10 mouse cellular contexts compared by ENCODE assay signal in the genomic region with DNA sequence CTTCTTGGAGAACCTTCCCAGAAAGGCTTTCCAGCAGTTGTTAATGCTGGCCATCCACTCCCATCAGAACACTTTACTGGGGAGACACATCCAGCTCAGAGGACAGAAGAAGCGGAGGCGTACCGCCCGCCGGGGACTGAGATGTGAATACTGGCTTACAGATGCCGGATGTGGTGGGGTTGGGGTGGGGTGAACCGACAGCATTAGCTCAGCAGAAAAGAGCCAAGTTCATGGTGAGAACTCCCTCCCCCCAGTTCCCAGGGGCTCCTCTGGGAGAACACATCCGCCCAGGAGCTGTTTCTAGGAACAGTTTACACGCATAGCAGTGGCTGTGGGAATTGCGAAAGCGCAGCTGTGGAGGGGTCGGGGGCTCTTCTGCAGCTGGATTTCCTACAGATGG. TPM values are rescaled to one million over a fixed set of nuclear protein-coding genes. Genes with fewer than 3 reads are reported as not detected.
DNase-seq lines count a peak whose midpoint lies in the region; ATAC-seq and TF ChIP-seq lines count a peak whose summit lies in the region.
"Had no signal": no experiment of that assay in that cellular context is flagged by ENCODE, and none has a peak within 500 bp of the region (broad histone marks: within the 10 kb centered on the region; RNA-seq: fewer than 3 reads in every experiment).

No protein-coding gene starts in this region.

- H3K27ac ChIP-seq in heart, embryonic 16.5 days (ENCODE audit: low read length), result peak overlapping the region; percentile 26
- no peak overlapping the region for H3K27ac ChIP-seq in lung, embryonic 14.5 days (ENCODE audit: low read depth)
- H3K27ac ChIP-seq: hindbrain, embryonic 15.5 days had no signal

- no peak overlapping the region for H3K4me2 ChIP-seq in heart, embryonic 16.5 days (ENCODE audit: low read depth, low read length)
- H3K4me2 ChIP-seq in lung, embryonic 14.5 days, result no peak overlapping the region
- H3K4me2 ChIP-seq: hindbrain, embryonic 15.5 days had no signal

- H3K27me3 ChIP-seq in heart, embryonic 16.5 days (ENCODE audit: control insufficient read depth, insufficient read depth, low read length), result no peaks in the 10 kb centered on the region
- no peaks in the 10 kb centered on the region for H3K27me3 ChIP-seq in lung, embryonic 14.5 days (ENCODE audit: insufficient read depth, low read length)
- H3K27me3 ChIP-seq: hindbrain, embryonic 15.5 days had no signal

- ATAC-seq in heart, embryonic 16.5 days (replicated peaks; ENCODE audit: extremely low read depth, insufficient read depth, low FRiP score), result peak; percentile 38; the same call in 1 of the 2 replicates
- peak; percentile 56; the same call in 1 of the 2 replicates for ATAC-seq in lung, embryonic 14.5 days (ENCODE audit: insufficient read depth)
- ATAC-seq in megakaryocyte, adult 5-6 weeks (ENCODE audit: poor library complexity, severe bottlenecking), result no peak

- no peaks in the 10 kb centered on the region for H3K36me3 ChIP-seq in heart, embryonic 16.5 days (ENCODE audit: control insufficient read depth, insufficient read depth)
- no peaks in the 10 kb centered on the region for H3K36me3 ChIP-seq in lung, embryonic 14.5 days (ENCODE audit: insufficient read depth)
- H3K36me3 ChIP-seq: hindbrain, embryonic 15.5 days had no signal

- H3K9ac ChIP-seq in heart, embryonic 16.5 days (ENCODE audit: low read length), result no peak overlapping the region
- H3K9ac ChIP-seq in lung, embryonic 14.5 days, result no peak overlapping the region
- H3K9ac ChIP-seq: hindbrain, embryonic 15.5 days had no signal

- no peak for TF ChIP-seq CTCF in lung, embryonic 14.5 days (IDR thresholded peaks at IDR 0.05; ENCODE audit: low read depth)

- 64% methylated on average over 12 of the region's 12 CpGs for WGBS in heart, embryonic 16.5 days
- 58% methylated on average over 12 of the region's 12 CpGs for WGBS in lung, embryonic 14.5 days

- H3K4me1 ChIP-seq in heart, embryonic 16.5 days (ENCODE audit: control insufficient read depth, insufficient read depth, low read length), result peaks cover 6% of the 10 kb centered on the region; the same call in 1 of the 2 replicates
- H3K4me1 ChIP-seq in lung, embryonic 14.5 days (ENCODE audit: insufficient read depth), result no peaks in the 10 kb centered on the region

- no peak overlapping the region for H3K4me3 ChIP-seq in heart, embryonic 16.5 days (ENCODE audit: low read length)
- no peak overlapping the region for H3K4me3 ChIP-seq in lung, embryonic 14.5 days (ENCODE audit: low read depth, low read length)
- H3K4me3 ChIP-seq: hindbrain, embryonic 15.5 days had no signal

- no peaks in the 10 kb centered on the region for H3K9me3 ChIP-seq in heart, embryonic 16.5 days (replicated peaks; ENCODE audit: control insufficient read depth, low read length)
- no peaks in the 10 kb centered on the region for H3K9me3 ChIP-seq in lung, embryonic 14.5 days (ENCODE audit: low read depth, low read length)
- H3K9me3 ChIP-seq: hindbrain, embryonic 15.5 days had no signal

- DNase-seq in right cerebral cortex, adult 18-20 months, result peak; percentile 63
- no peak for DNase-seq in right cerebral cortex, postnatal 14 days
- DNase-seq in lung, embryonic 14.5 days, result peak; percentile 64
- peak; percentile 63 to 70 for DNase-seq in thymus, postnatal 36 days
- DNase-seq in layer of hippocampus, adult 11-12 months (ENCODE audit: low spot score), result no peak
- no peak for DNase-seq in urinary bladder, postnatal 10 days (ENCODE audit: low spot score)

RNA-seq across cellular contexts. Expression of a gene that starts 24.3 kb away (rescaled TPM):
- polyA plus RNA-seq in heart, embryonic 16.5 days (2015; fragmentation: Nextera tagmentation; extraction: Ambion mirVana), result 11.4 and 11.9 TPM in 2 replicates
- polyA plus RNA-seq in lung, embryonic 14.5 days (2014; fragmentation: Nextera tagmentation; extraction: Ambion mirVana), result 12.1 and 13.1 TPM in 2 replicates
- total RNA-seq in megakaryocyte, adult 5-6 weeks (2015), result 0.27 and 0.40 TPM in 2 replicates
- 0.73 and 0.88 TPM in 2 replicates for total RNA-seq in megakaryocyte, adult 5-6 weeks (2017)

RNA-seq across cellular contexts. Expression of a gene that starts 27.7 kb away (rescaled TPM):
- 1.1 and 1.3 TPM in 2 replicates for polyA plus RNA-seq in heart, embryonic 16.5 days (2015; fragmentation: Nextera tagmentation; extraction: Ambion mirVana)
- polyA plus RNA-seq in lung, embryonic 14.5 days (2014; fragmentation: Nextera tagmentation; extraction: Ambion mirVana), result 0.16 and 0.85 TPM in 2 replicates
- not detected in 2 replicates for total RNA-seq in megakaryocyte, adult 5-6 weeks (2015)
- total RNA-seq in megakaryocyte, adult 5-6 weeks (2017), result not detected in 2 replicates
- total RNA-seq: MEL had no signal

RNA-seq across cellular contexts. Expression of a gene that starts 31.2 kb away (rescaled TPM):
- 509 and 560 TPM in 2 replicates for polyA plus RNA-seq in heart, embryonic 16.5 days (2015; fragmentation: Nextera tagmentation; extraction: Ambion mirVana)
- 978 and 1,085 TPM in 2 replicates for polyA plus RNA-seq in lung, embryonic 14.5 days (2014; fragmentation: Nextera tagmentation; extraction: Ambion mirVana)
- 716 and 867 TPM in 2 replicates for total RNA-seq in megakaryocyte, adult 5-6 weeks (2015)
- total RNA-seq in megakaryocyte, adult 5-6 weeks (2017), result 2,870 and 3,242 TPM in 2 replicates

Comparison
In these comparisons a context has a peak if more than half of its experiments do, and no peak if none do; other contexts are left out.
1. DNase-seq: peak in right cerebral cortex, adult 18-20 months (single experiment), lung, embryonic 14.5 days (single experiment) and thymus, postnatal 36 days (2 of 2); none in right cerebral cortex, postnatal 14 days (single experiment), layer of hippocampus, adult 11-12 months (single experiment) and urinary bladder, postnatal 10 days (single experiment).